Mouse (Mus musculus): ENCODE measurements at regions not wholly inside any gene's neighbourhood (a gene's known extent, or its start where the extent isn't known, plus 50 kb on each side); places are given as distances from the start of the nearest gene placed in this dataset.

GRCm38 (mm10) chr10:11846141-11846540 lies 502.9 kb downstream of the Epm2a start:
- DNase-seq (ENCODE audit: low spot score) = no peak
- no peaks in the 10 kb centered on the region for H3K36me3 ChIP-seq (ENCODE audit: control insufficient read depth, insufficient read depth, low read length)
- no peak overlapping the region for H3K4me3 ChIP-seq (ENCODE audit: low read depth, low read length)
- H3K9me3 ChIP-seq (ENCODE audit: control insufficient read depth, low read length) = no peaks in the 10 kb centered on the region
- H3K27ac ChIP-seq (ENCODE audit: low read depth) = no peak overlapping the region
- H3K27me3 ChIP-seq (replicated peaks; ENCODE audit: control insufficient read depth, insufficient read depth, low read length) = no peaks in the 10 kb centered on the region
- ATAC-seq (replicated peaks; ENCODE audit: low FRiP score, low TSS enrichment, low read depth) = no peak
- H3K9ac ChIP-seq (ENCODE audit: low read length) = no peak overlapping the region
- H3K4me2 ChIP-seq (ENCODE audit: low read length) = no peak overlapping the region
- no peaks in the 10 kb centered on the region for H3K4me1 ChIP-seq (replicated peaks; ENCODE audit: control insufficient read depth, insufficient read depth, low read length)
- 89% methylated on average over 1 of the region's 1 CpGs for WGBS

- no peaks in the 10 kb centered on the region for H3K4me1 ChIP-seq (replicated peaks; ENCODE audit: control insufficient read depth, insufficient read depth, low read length)
- ATAC-seq (replicated peaks; ENCODE audit: low FRiP score, low TSS enrichment, low read depth) = no peak
- H3K4me3 ChIP-seq (ENCODE audit: low read depth, low read length) = no peak overlapping the region
- 65% methylated on average over 5 of the region's 5 CpGs for WGBS
- H3K27ac ChIP-seq (ENCODE audit: low read depth) = no peak overlapping the region
- DNase-seq (ENCODE audit: low spot score) = no peak
- H3K9me3 ChIP-seq (ENCODE audit: control insufficient read depth, low read length) = no peaks in the 10 kb centered on the region
- H3K27me3 ChIP-seq (replicated peaks; ENCODE audit: control insufficient read depth, insufficient read depth, low read length) = no peaks in the 10 kb centered on the region
- no peak overlapping the region for H3K9ac ChIP-seq (ENCODE audit: low read length)
- no peaks in the 10 kb centered on the region for H3K36me3 ChIP-seq (ENCODE audit: control insufficient read depth, insufficient read depth, low read length)
- H3K4me2 ChIP-seq (ENCODE audit: low read length) = no peak overlapping the region
Measured at GRCm38 (mm10) chr10:11875145-11876131, 532.2 kb downstream of the Epm2a start.

- H3K9ac ChIP-seq (ENCODE audit: low read length) = no peak overlapping the region
- H3K9me3 ChIP-seq (ENCODE audit: control insufficient read depth, low read length) = no peaks in the 10 kb centered on the region
- ATAC-seq (replicated peaks; ENCODE audit: low FRiP score, low TSS enrichment, low read depth) (no peak), DNase-seq (ENCODE audit: low spot score) (no peak)
- no peak overlapping the region for H3K27ac ChIP-seq (ENCODE audit: low read depth)
- no peaks in the 10 kb centered on the region for H3K27me3 ChIP-seq (replicated peaks; ENCODE audit: control insufficient read depth, insufficient read depth, low read length)
- H3K4me1 ChIP-seq (replicated peaks; ENCODE audit: control insufficient read depth, insufficient read depth, low read length) = no peaks in the 10 kb centered on the region
- WGBS = 95% methylated on average over 4 of the region's 4 CpGs
- no peaks in the 10 kb centered on the region for H3K36me3 ChIP-seq (ENCODE audit: control insufficient read depth, insufficient read depth, low read length)
- H3K4me2 ChIP-seq (ENCODE audit: low read length) = no peak overlapping the region
- H3K4me3 ChIP-seq (ENCODE audit: low read depth, low read length) = no peak overlapping the region
Measured at GRCm38 (mm10) chr10:11886237-11886636, 543.0 kb downstream of the Epm2a start.

GRCm38 (mm10) chr10:11888953-11889352 lies 545.7 kb downstream of the Epm2a start:
- ATAC-seq (replicated peaks; ENCODE audit: low FRiP score, low TSS enrichment, low read depth) = no peak
- Histone ChIP-seq H3K9ac (ENCODE audit: low read length) (no peak overlapping the region), H3K27ac (ENCODE audit: low read depth) (no peak overlapping the region), H3K4me1 (replicated peaks; ENCODE audit: control insufficient read depth, insufficient read depth, low read length) (no peaks in the 10 kb centered on the region), H3K27me3 (replicated peaks; ENCODE audit: control insufficient read depth, insufficient read depth, low read length) (no peaks in the 10 kb centered on the region), H3K36me3 (ENCODE audit: control insufficient read depth, insufficient read depth, low read length) (no peaks in the 10 kb centered on the region), H3K4me2 (ENCODE audit: low read length) (no peak overlapping the region), H3K9me3 (ENCODE audit: control insufficient read depth, low read length) (no peaks in the 10 kb centered on the region), H3K4me3 (ENCODE audit: low read depth, low read length) (no peak overlapping the region)
- no peak for DNase-seq (ENCODE audit: low spot score)
- WGBS = 74% methylated on average over 2 of the region's 2 CpGs

- Histone ChIP-seq H3K27ac (ENCODE audit: low read depth) (no peak overlapping the region), H3K4me1 (replicated peaks; ENCODE audit: control insufficient read depth, insufficient read depth, low read length) (no peaks in the 10 kb centered on the region), H3K4me3 (ENCODE audit: low read depth, low read length) (no peak overlapping the region), H3K36me3 (ENCODE audit: control insufficient read depth, insufficient read depth, low read length) (no peaks in the 10 kb centered on the region), H3K27me3 (replicated peaks; ENCODE audit: control insufficient read depth, insufficient read depth, low read length) (no peaks in the 10 kb centered on the region), H3K9me3 (ENCODE audit: control insufficient read depth, low read length) (no peaks in the 10 kb centered on the region), H3K9ac (ENCODE audit: low read length) (no peak overlapping the region), H3K4me2 (ENCODE audit: low read length) (no peak overlapping the region)
- ATAC-seq (replicated peaks; ENCODE audit: low FRiP score, low TSS enrichment, low read depth) (no peak), DNase-seq (ENCODE audit: low spot score) (no peak)
- 87% methylated on average over 3 of the region's 3 CpGs for WGBS
Measured at GRCm38 (mm10) chr10:11922132-11922531, 578.9 kb downstream of the Epm2a start.

- no peak overlapping the region for H3K4me3 ChIP-seq (ENCODE audit: low read depth, low read length)
- H3K4me1 ChIP-seq (replicated peaks; ENCODE audit: control insufficient read depth, insufficient read depth, low read length) = no peaks in the 10 kb centered on the region
- H3K36me3 ChIP-seq (ENCODE audit: control insufficient read depth, insufficient read depth, low read length) = no peaks in the 10 kb centered on the region
- H3K9me3 ChIP-seq (ENCODE audit: control insufficient read depth, low read length) = no peaks in the 10 kb centered on the region
- no peak for ATAC-seq (replicated peaks; ENCODE audit: low FRiP score, low TSS enrichment, low read depth)
- H3K9ac ChIP-seq (ENCODE audit: low read length) = no peak overlapping the region
- 91% methylated on average over 2 of the region's 2 CpGs for WGBS
- no peak overlapping the region for H3K27ac ChIP-seq (ENCODE audit: low read depth)
- no peak overlapping the region for H3K4me2 ChIP-seq (ENCODE audit: low read length)
- H3K27me3 ChIP-seq (replicated peaks; ENCODE audit: control insufficient read depth, insufficient read depth, low read length) = no peaks in the 10 kb centered on the region
- no peak for DNase-seq (ENCODE audit: low spot score)
Measured at GRCm38 (mm10) chr10:11938164-11938563, 595.0 kb downstream of the Epm2a start.

- no peak overlapping the region for H3K4me2 ChIP-seq (ENCODE audit: low read length)
- no peaks in the 10 kb centered on the region for H3K27me3 ChIP-seq (replicated peaks; ENCODE audit: control insufficient read depth, insufficient read depth, low read length)
- H3K9me3 ChIP-seq (ENCODE audit: control insufficient read depth, low read length) = no peaks in the 10 kb centered on the region
- no peak overlapping the region for H3K9ac ChIP-seq (ENCODE audit: low read length)
- no peaks in the 10 kb centered on the region for H3K4me1 ChIP-seq (replicated peaks; ENCODE audit: control insufficient read depth, insufficient read depth, low read length)
- H3K4me3 ChIP-seq (ENCODE audit: low read depth, low read length) = no peak overlapping the region
- DNase-seq (ENCODE audit: low spot score) = no peak
- WGBS = 92% methylated on average over 2 of the region's 2 CpGs
- H3K27ac ChIP-seq (ENCODE audit: low read depth) = no peak overlapping the region
- no peak for ATAC-seq (replicated peaks; ENCODE audit: low FRiP score, low TSS enrichment, low read depth)
- H3K36me3 ChIP-seq (ENCODE audit: control insufficient read depth, insufficient read depth, low read length) = no peaks in the 10 kb centered on the region
Measured at GRCm38 (mm10) chr10:11942772-11943171, 599.6 kb downstream of the Epm2a start.

- no peak overlapping the region for H3K4me3 ChIP-seq (ENCODE audit: low read depth, low read length)
- no peak overlapping the region for H3K4me2 ChIP-seq (ENCODE audit: low read length)
- no peaks in the 10 kb centered on the region for H3K36me3 ChIP-seq (ENCODE audit: control insufficient read depth, insufficient read depth, low read length)
- DNase-seq (ENCODE audit: low spot score) (no peak), ATAC-seq (replicated peaks; ENCODE audit: low FRiP score, low TSS enrichment, low read depth) (no peak)
- 46% methylated on average over 3 of the region's 3 CpGs for WGBS
- H3K9ac ChIP-seq (ENCODE audit: low read length) = no peak overlapping the region
- H3K9me3 ChIP-seq (ENCODE audit: control insufficient read depth, low read length) = no peaks in the 10 kb centered on the region
- no peaks in the 10 kb centered on the region for H3K27me3 ChIP-seq (replicated peaks; ENCODE audit: control insufficient read depth, insufficient read depth, low read length)
- H3K27ac ChIP-seq (ENCODE audit: low read depth) = no peak overlapping the region
- H3K4me1 ChIP-seq (replicated peaks; ENCODE audit: control insufficient read depth, insufficient read depth, low read length) = no peaks in the 10 kb centered on the region
Measured at GRCm38 (mm10) chr10:11960327-11960922, 617.2 kb downstream of the Epm2a start.

Data from intestine, embryonic 14.5 days (tissue).